ENCODE assay signal across 8 mouse cellular contexts in genomic region chr6:38297580-38298245, GRCm38 (mm10). TPM values are rescaled to one million over a fixed set of nuclear protein-coding genes. Genes with fewer than 3 reads are reported as not detected.
DNase-seq lines count a peak whose midpoint lies in the region; ATAC-seq and TF ChIP-seq lines count a peak whose summit lies in the region.

No protein-coding gene starts in this region.

- H3ac ChIP-seq in C2C12 (ENCODE audit: control insufficient read depth, insufficient read length, low read depth), result peak overlapping the region; percentile 36

- WGBS in forebrain, embryonic 15.5 days, result 36% methylated on average over 12 of the region's 12 CpGs
- 49% methylated on average over 12 of the region's 12 CpGs for WGBS in liver, embryonic 14.5 days (ENCODE audit: insufficient replicate concordance)
- 68% methylated on average over 12 of the region's 12 CpGs for WGBS in thymus, adult 2 months

- no peak for TF ChIP-seq POLR2A in thymus, adult 2 months (IDR thresholded peaks at IDR 0.05; ENCODE audit: control insufficient read depth, extremely low read depth, insufficient read depth, low read length, poor library complexity)

- peaks cover 6% of the 10 kb centered on the region for H3K79me2 ChIP-seq in C2C12 (ENCODE audit: control insufficient read depth, insufficient read depth)

- peak overlapping the region; percentile 84 for H3K4me3 ChIP-seq in erythroblast, embryonic 14.5 days (replicated peaks)
- H3K4me3 ChIP-seq in C2C12 (ENCODE audit: insufficient read depth, poor library complexity, severe bottlenecking), result peak overlapping the region; percentile 45
- peak overlapping the region; percentile 96 for H3K4me3 ChIP-seq in forebrain, embryonic 15.5 days
- peak overlapping the region; percentile 81 to 87; a peak in 3 of 4 replicates for H3K4me3 ChIP-seq in liver, embryonic 14.5 days (ENCODE audit: insufficient read depth in 1 of 2, low read depth in 2 of 2, low read length in 2 of 2)
- no peak overlapping the region for H3K4me3 ChIP-seq in thymus, adult 2 months (ENCODE audit: control insufficient read depth, insufficient read depth, low read length)

- no peak for TF ChIP-seq EP300 in liver, embryonic 14.5 days (IDR thresholded peaks at IDR 0.05; ENCODE audit: low read depth)

- no peaks in the 10 kb centered on the region for H3K9me3 ChIP-seq in erythroblast, embryonic 14.5 days (ENCODE audit: control insufficient read depth, low read length)
- no peaks in the 10 kb centered on the region for H3K9me3 ChIP-seq in forebrain, embryonic 15.5 days
- no peaks in the 10 kb centered on the region for H3K9me3 ChIP-seq in liver, embryonic 14.5 days (ENCODE audit: control insufficient read depth, low read length)

- H3K4me2 ChIP-seq in forebrain, embryonic 15.5 days (replicated peaks), result peak overlapping the region; percentile 77
- peak overlapping the region; percentile 79 for H3K4me2 ChIP-seq in liver, embryonic 14.5 days (ENCODE audit: low read depth)

- H3K27ac ChIP-seq in forebrain, embryonic 15.5 days (replicated peaks), result peak overlapping the region; percentile 93
- H3K27ac ChIP-seq in liver, embryonic 14.5 days, result no peak overlapping the region
- no peak overlapping the region for H3K27ac ChIP-seq in thymus, adult 2 months (ENCODE audit: control insufficient read depth, insufficient read depth, low read length)

- H3K4me1 ChIP-seq in erythroblast, embryonic 14.5 days (ENCODE audit: control insufficient read depth), result peaks cover 24% of the 10 kb centered on the region
- H3K4me1 ChIP-seq in forebrain, embryonic 15.5 days, result peaks cover 17% of the 10 kb centered on the region
- H3K4me1 ChIP-seq in liver, embryonic 14.5 days (replicated peaks; ENCODE audit: control insufficient read depth in 2 of 2, insufficient read depth in 2 of 2, low read length in 1 of 2), result peaks cover 0 to 14% of the 10 kb centered on the region in 2 experiments; a peak in 3 of 4 replicates
- H3K4me1 ChIP-seq in thymus, adult 2 months (replicated peaks; ENCODE audit: control insufficient read depth, insufficient read depth, low read length), result peaks cover 4% of the 10 kb centered on the region

- ATAC-seq in erythroblast, adult 5-6 weeks (replicated peaks; ENCODE audit: low FRiP score, poor library complexity, severe bottlenecking), result no peak
- ATAC-seq in forebrain, embryonic 15.5 days (replicated peaks), result no peak
- ATAC-seq in liver, embryonic 14.5 days (ENCODE audit: insufficient read depth), result no peak

- H3K27me3 ChIP-seq in erythroblast, embryonic 14.5 days (ENCODE audit: control insufficient read depth), result peaks cover 6% of the 10 kb centered on the region; the same call in 1 of the 2 replicates
- H3K27me3 ChIP-seq in C2C12 (ENCODE audit: control insufficient read depth, insufficient read depth, insufficient read length), result no peaks in the 10 kb centered on the region
- H3K27me3 ChIP-seq in forebrain, embryonic 15.5 days, result no peaks in the 10 kb centered on the region
- no peaks in the 10 kb centered on the region for H3K27me3 ChIP-seq in liver, embryonic 14.5 days (ENCODE audit: control insufficient read depth, insufficient read depth, low read length)
- no peaks in the 10 kb centered on the region for H3K27me3 ChIP-seq in thymus, adult 2 months (ENCODE audit: control insufficient read depth, insufficient read depth, low read length)

- DNase-seq in liver, embryonic 14.5 days (ENCODE audit: low read depth in 3 of 3, low spot score in 3 of 3), result no peak
- DNase-seq in thymus, adult 2 months, result no peak
- no peak for DNase-seq in adrenal gland, adult 8-10 months
- DNase-seq in layer of hippocampus, adult 9-11 months, result no peak

- no peaks in the 10 kb centered on the region for H3K79me3 ChIP-seq in C2C12 (ENCODE audit: low read depth)

- TF ChIP-seq CTCF in C2C12 (IDR thresholded peaks at IDR 0.05; ENCODE audit: control insufficient read depth, insufficient read depth, insufficient read length), result no peak
- no peak for TF ChIP-seq CTCF in liver, embryonic 14.5 days (IDR thresholded peaks at IDR 0.05; ENCODE audit: low read depth)
- TF ChIP-seq CTCF in thymus, adult 2 months (IDR thresholded peaks at IDR 0.05; ENCODE audit: borderline replicate concordance, control insufficient read depth, extremely low read depth, insufficient read depth, low read length, poor library complexity), result no peak

- H3K9ac ChIP-seq in forebrain, embryonic 15.5 days (replicated peaks), result peak overlapping the region; percentile 97
- no peak overlapping the region for H3K9ac ChIP-seq in liver, embryonic 14.5 days (replicated peaks)

- H3K36me3 ChIP-seq in erythroblast, embryonic 14.5 days (ENCODE audit: control insufficient read depth), result peaks cover 33% of the 10 kb centered on the region
- peaks cover 39% of the 10 kb centered on the region for H3K36me3 ChIP-seq in C2C12 (ENCODE audit: control insufficient read depth, insufficient read depth)
- peaks cover 28% of the 10 kb centered on the region for H3K36me3 ChIP-seq in forebrain, embryonic 15.5 days
- H3K36me3 ChIP-seq in liver, embryonic 14.5 days (replicated peaks; ENCODE audit: control insufficient read depth, insufficient read depth, low read depth), result peaks cover 5% of the 10 kb centered on the region; the same call in 1 of the 2 replicates
- peaks cover 2% of the 10 kb centered on the region; the same call in 1 of the 2 replicates for H3K36me3 ChIP-seq in thymus, adult 2 months (ENCODE audit: control insufficient read depth, insufficient read depth, low read length)

TF ChIP-seq in C2C12, 6 proteins besides CTCF, POLR2A, EP300 and RAD21:
- TF ChIP-seq MYOD1 (IDR thresholded peaks at IDR 0.05; ENCODE audit: control insufficient read depth, insufficient read length, low read depth) (no peak), MYOG (IDR thresholded peaks at IDR 0.05; ENCODE audit: control insufficient read depth, extremely low read depth, insufficient read length) (no peak), CEBPB (IDR thresholded peaks at IDR 0.05; ENCODE audit: low read depth) (no peak), MAX (IDR thresholded peaks at IDR 0.05) (no peak), FOSL1 (IDR thresholded peaks at IDR 0.05; ENCODE audit: insufficient read depth, low read length, poor library complexity, severe bottlenecking) (no peak), USF1 (IDR thresholded peaks at IDR 0.05; ENCODE audit: low read depth) (no peak)
TF ChIP-seq in C2C12: peak in this region for 0.

RNA-seq across cellular contexts. Expression of gene Zc3hav1l, which starts 1.3 kb away (rescaled TPM):
- polyA plus RNA-seq in erythroblast, embryonic 14.5 days (2012), result 0.07 and 0.11 TPM in 2 replicates
- 2.5 and 4.8 TPM in 2 replicates for total RNA-seq in erythroblast, adult 5-6 weeks (2015; ENCODE audit: low replicate concordance)
- total RNA-seq in erythroblast, adult 5-6 weeks (2017; ENCODE audit: low replicate concordance), result 1.8 and 3.8 TPM in 2 replicates
- 1.7 TPM for polyA plus RNA-seq in C2C12 (2012; fragmentation: generic; extraction: Trizol)
- 6.6 and 6.8 TPM in 2 replicates for polyA plus RNA-seq in forebrain, embryonic 15.5 days (2015; fragmentation: Nextera tagmentation; extraction: Ambion mirVana)
- 3.9 and 4.7 TPM in 2 replicates for polyA plus RNA-seq in liver, embryonic 14.5 days (2012; rRNA removed)
- 1.4 and 1.8 TPM in 2 replicates for polyA plus RNA-seq in liver, embryonic 14.5 days (2014; fragmentation: Nextera tagmentation; extraction: Ambion mirVana)
- polyA plus RNA-seq in thymus, adult 2 months (2012; rRNA removed), result 6.6 and 7.4 TPM in 2 replicates
- total RNA-seq in adrenal gland, adult 8-10 months (2022), result 1 to 10 TPM; 3.5 to 4.7 (median 3.8) TPM

RNA-seq across cellular contexts. Expression of gene D630045J12Rik, which starts 43.9 kb away (rescaled TPM):
- under 0.01 TPM in 2 replicates for polyA plus RNA-seq in erythroblast, embryonic 14.5 days (2012)
- 0.19 TPM in 1 of 2 replicates, not detected in the other for total RNA-seq in erythroblast, adult 5-6 weeks (2015; ENCODE audit: low replicate concordance)
- total RNA-seq in erythroblast, adult 5-6 weeks (2017; ENCODE audit: low replicate concordance), result 0.09 and 1.5 TPM in 2 replicates
- 1.7 TPM for polyA plus RNA-seq in C2C12 (2012; fragmentation: generic; extraction: Trizol)
- polyA plus RNA-seq in forebrain, embryonic 15.5 days (2015; fragmentation: Nextera tagmentation; extraction: Ambion mirVana), result 17.6 and 18.4 TPM in 2 replicates
- 0.31 and 0.36 TPM in 2 replicates for polyA plus RNA-seq in liver, embryonic 14.5 days (2012; rRNA removed)
- 0.10 and 0.23 TPM in 2 replicates for polyA plus RNA-seq in liver, embryonic 14.5 days (2014; fragmentation: Nextera tagmentation; extraction: Ambion mirVana)
- 0.82 and 1.4 TPM in 2 replicates for polyA plus RNA-seq in thymus, adult 2 months (2012; rRNA removed)
- 1 to 10 TPM; 3.5 to 7.2 (median 5.5) TPM for total RNA-seq in adrenal gland, adult 8-10 months (2022)

RNA-seq across cellular contexts. Expression of gene Zc3hav1, which starts 56.7 kb away (rescaled TPM):
- polyA plus RNA-seq in erythroblast, embryonic 14.5 days (2012), result 2.4 and 3.3 TPM in 2 replicates
- total RNA-seq in erythroblast, adult 5-6 weeks (2015; ENCODE audit: low replicate concordance), result 266 and 278 TPM in 2 replicates
- 348 and 360 TPM in 2 replicates for total RNA-seq in erythroblast, adult 5-6 weeks (2017; ENCODE audit: low replicate concordance)
- polyA plus RNA-seq in C2C12 (2012; fragmentation: generic; extraction: Trizol), result 20.3 TPM
- 0.61 and 0.89 TPM in 2 replicates for polyA plus RNA-seq in forebrain, embryonic 15.5 days (2015; fragmentation: Nextera tagmentation; extraction: Ambion mirVana)
- polyA plus RNA-seq in liver, embryonic 14.5 days (2012; rRNA removed), result 16.5 and 23.0 TPM in 2 replicates
- polyA plus RNA-seq in liver, embryonic 14.5 days (2014; fragmentation: Nextera tagmentation; extraction: Ambion mirVana), result 17.0 and 18.6 TPM in 2 replicates
- 79.0 and 86.4 TPM in 2 replicates for polyA plus RNA-seq in thymus, adult 2 months (2012; rRNA removed)
- total RNA-seq in adrenal gland, adult 8-10 months (2022), result 10 to 100 TPM; 59.7 to 72.1 (median 67.7) TPM
